Mouse (Mus musculus): ENCODE measurements around the gene Rabgef1.

- TF ChIP-seq GATA1 (IDR thresholded peaks at IDR 0.05; ENCODE audit: low read length) (no peak), TAL1 (IDR thresholded peaks at IDR 0.05; ENCODE audit: low read length) (no peak)
Observed at GRCm38 (mm10) chr5:130263454-130263853, 91.9 kb downstream of the Rabgef1 start.
